Mouse (Mus musculus): Measurements from ENCODE around the gene Por. TPM values are rescaled to one million over a fixed set of nuclear protein-coding genes. Genes with fewer than 3 reads are reported as not detected.
A peak's percentile ranks its signal among the peaks of the same experiment; 100 is the strongest.

Gene Por
- 102 and 121 TPM in 2 replicates for polyA plus RNA-seq (2015; fragmentation: Nextera tagmentation; extraction: Ambion mirVana)

- Histone ChIP-seq H3K9ac (no peak within 1 kb of the TSS), H3K36me3 (ENCODE audit: poor library complexity, severe bottlenecking) (no peaks in the 10 kb centered on the region), H3K27ac (no peak within 1 kb of the TSS), H3K4me1 (peaks cover 15% of the 10 kb centered on the region), H3K27me3 (no peaks in the 10 kb centered on the region), H3K4me3 (no peak within 1 kb of the TSS), H3K4me2 (no peak within 1 kb of the TSS), H3K9me3 (replicated peaks) (0 out of 2 replicates have a peak, but pooled peaks cover 9% of the 10 kb centered on the region)
- WGBS: 22% methylated on average over 9 of the region's 9 CpGs
- no peak for ATAC-seq
These were observed at the start of gene Por for GRCm38 (mm10) chr5:135669741-135670275. Gene Por (plus strand): TSS chr5:135670033.

GRCm38 (mm10) chr5:135620526-135620925, 49.3 kb upstream of the Por start:
- 87% methylated on average over 9 of the region's 9 CpGs for WGBS
- no peak overlapping the region for H3K4me3 ChIP-seq
- H3K27ac ChIP-seq: no peak overlapping the region
- no peak overlapping the region for H3K9ac ChIP-seq
- H3K9me3 ChIP-seq (replicated peaks): no peaks in the 10 kb centered on the region
- no peaks in the 10 kb centered on the region for H3K4me1 ChIP-seq
- no peak for ATAC-seq
- H3K4me2 ChIP-seq: no peak overlapping the region
- H3K27me3 ChIP-seq: peaks cover 5% of the 10 kb centered on the region; the same call in 1 of the 2 replicates
- no peaks in the 10 kb centered on the region for H3K36me3 ChIP-seq (ENCODE audit: poor library complexity, severe bottlenecking)

GRCm38 (mm10) chr5:135621725-135622124, 48.1 kb upstream of the Por start:
- peaks cover 5% of the 10 kb centered on the region; the same call in 1 of the 2 replicates for H3K27me3 ChIP-seq
- H3K9me3 ChIP-seq (replicated peaks): no peaks in the 10 kb centered on the region
- no peak overlapping the region for H3K9ac ChIP-seq
- H3K4me1 ChIP-seq: no peaks in the 10 kb centered on the region
- no peak overlapping the region for H3K4me3 ChIP-seq
- no peak overlapping the region for H3K27ac ChIP-seq
- 83% methylated on average over 10 of the region's 10 CpGs for WGBS
- no peak for ATAC-seq
- H3K4me2 ChIP-seq: no peak overlapping the region
- no peaks in the 10 kb centered on the region for H3K36me3 ChIP-seq (ENCODE audit: poor library complexity, severe bottlenecking)

GRCm38 (mm10) chr5:135623006-135623563, 46.7 kb upstream of the Por start:
- 89% methylated on average over 18 of the region's 18 CpGs for WGBS
- H3K36me3 ChIP-seq (ENCODE audit: poor library complexity, severe bottlenecking): no peaks in the 10 kb centered on the region
- no peak for ATAC-seq
- H3K4me1 ChIP-seq: no peaks in the 10 kb centered on the region
- no peaks in the 10 kb centered on the region for H3K9me3 ChIP-seq (replicated peaks)
- peaks cover 1% of the 10 kb centered on the region; the same call in 1 of the 2 replicates for H3K27me3 ChIP-seq
- no peak overlapping the region for H3K9ac ChIP-seq
- no peak overlapping the region for H3K4me2 ChIP-seq
- no peak overlapping the region for H3K4me3 ChIP-seq
- no peak overlapping the region for H3K27ac ChIP-seq

GRCm38 (mm10) chr5:135628916-135629315, 40.9 kb upstream of the Por start:
- no peaks in the 10 kb centered on the region for H3K27me3 ChIP-seq
- H3K4me3 ChIP-seq: no peak overlapping the region
- H3K36me3 ChIP-seq (ENCODE audit: poor library complexity, severe bottlenecking): no peaks in the 10 kb centered on the region
- H3K4me1 ChIP-seq: peaks cover 9% of the 10 kb centered on the region
- no peak overlapping the region for H3K9ac ChIP-seq
- no peak overlapping the region for H3K4me2 ChIP-seq
- no peaks in the 10 kb centered on the region for H3K9me3 ChIP-seq (replicated peaks)
- WGBS: 47% methylated on average over 10 of the region's 10 CpGs
- no peak for ATAC-seq
- H3K27ac ChIP-seq: no peak overlapping the region

- H3K27me3 ChIP-seq: no peaks in the 10 kb centered on the region
- no peak for ATAC-seq
- H3K36me3 ChIP-seq (ENCODE audit: poor library complexity, severe bottlenecking): no peaks in the 10 kb centered on the region
- H3K4me2 ChIP-seq: no peak overlapping the region
- H3K4me3 ChIP-seq: no peak overlapping the region
- no peak overlapping the region for H3K9ac ChIP-seq
- 81% methylated on average over 3 of the region's 3 CpGs for WGBS
- H3K27ac ChIP-seq: no peak overlapping the region
- peaks cover 13% of the 10 kb centered on the region for H3K4me1 ChIP-seq
- H3K9me3 ChIP-seq (replicated peaks): no peaks in the 10 kb centered on the region
These were observed 40.4 kb upstream of the Por start for GRCm38 (mm10) chr5:135629401-135629800.

- no peak overlapping the region for H3K4me2 ChIP-seq
- no peaks in the 10 kb centered on the region for H3K27me3 ChIP-seq
- no peak overlapping the region for H3K9ac ChIP-seq
- peaks cover 13% of the 10 kb centered on the region for H3K4me1 ChIP-seq
- H3K27ac ChIP-seq: no peak overlapping the region
- peaks cover 7% of the 10 kb centered on the region for H3K36me3 ChIP-seq (ENCODE audit: poor library complexity, severe bottlenecking)
- WGBS: 42% methylated on average over 3 of the region's 3 CpGs
- ATAC-seq: no peak
- no peak overlapping the region for H3K4me3 ChIP-seq
- no peaks in the 10 kb centered on the region for H3K9me3 ChIP-seq (replicated peaks)
These were observed 39.2 kb upstream of the Por start for GRCm38 (mm10) chr5:135630598-135630997.

GRCm38 (mm10) chr5:135632117-135632796, 37.6 kb upstream of the Por start, which contains the start of gene Rhbdd2:
Gene Rhbdd2 (plus strand): TSS chr5:135632618.
- ATAC-seq: peak; percentile 99
- no peaks in the 10 kb centered on the region for H3K27me3 ChIP-seq
- peaks cover 23% of the 10 kb centered on the region for H3K36me3 ChIP-seq (ENCODE audit: poor library complexity, severe bottlenecking)
- WGBS: 14% methylated on average over 28 of the region's 30 CpGs
- H3K27ac ChIP-seq: peak within 1 kb of the TSS; percentile 85
- H3K9ac ChIP-seq: peak within 1 kb of the TSS; percentile 90
- H3K4me2 ChIP-seq: peak within 1 kb of the TSS; percentile 75
- no peaks in the 10 kb centered on the region for H3K9me3 ChIP-seq (replicated peaks)
- peaks cover 13% of the 10 kb centered on the region for H3K4me1 ChIP-seq
- peak within 1 kb of the TSS; percentile 80 for H3K4me3 ChIP-seq

- peak overlapping the region; percentile 80 for H3K4me3 ChIP-seq
- peak overlapping the region; percentile 90 for H3K9ac ChIP-seq
- peaks cover 13% of the 10 kb centered on the region for H3K4me1 ChIP-seq
- H3K36me3 ChIP-seq (ENCODE audit: poor library complexity, severe bottlenecking): peaks cover 29% of the 10 kb centered on the region
- ATAC-seq: peak; percentile 81
- peak overlapping the region; percentile 85 for H3K27ac ChIP-seq
- WGBS: under 1% methylated on average over 10 of the region's 21 CpGs
- H3K27me3 ChIP-seq: no peaks in the 10 kb centered on the region
- H3K4me2 ChIP-seq: peak overlapping the region; percentile 75
- no peaks in the 10 kb centered on the region for H3K9me3 ChIP-seq (replicated peaks)
These were observed 37.1 kb upstream of the Por start for GRCm38 (mm10) chr5:135632797-135633144.

- Histone ChIP-seq H3K4me3 (no peak overlapping the region), H3K4me1 (peaks cover 5% of the 10 kb centered on the region; the same call in 1 of the 2 replicates), H3K9ac (no peak overlapping the region), H3K27me3 (no peaks in the 10 kb centered on the region), H3K9me3 (replicated peaks) (no peaks in the 10 kb centered on the region), H3K27ac (0 out of 2 replicates have a peak overlapping the region, but pooled peaks have one; percentile 19), H3K4me2 (no peak overlapping the region), H3K36me3 (ENCODE audit: poor library complexity, severe bottlenecking) (peaks cover 81% of the 10 kb centered on the region)
- 83% methylated on average over 7 of the region's 7 CpGs for WGBS
- ATAC-seq: no peak
These were observed 29.9 kb upstream of the Por start for GRCm38 (mm10) chr5:135639760-135640458.

GRCm38 (mm10) chr5:135640459-135640789, 29.4 kb upstream of the Por start:
- ATAC-seq: no peak
- Histone ChIP-seq H3K27me3 (no peaks in the 10 kb centered on the region), H3K4me1 (peaks cover 5% of the 10 kb centered on the region; the same call in 1 of the 2 replicates), H3K36me3 (ENCODE audit: poor library complexity, severe bottlenecking) (peaks cover 76% of the 10 kb centered on the region), H3K4me2 (no peak overlapping the region), H3K9me3 (replicated peaks) (no peaks in the 10 kb centered on the region), H3K9ac (no peak overlapping the region), H3K4me3 (no peak overlapping the region), H3K27ac (0 out of 2 replicates have a peak overlapping the region, but pooled peaks have one; percentile 19)
- 89% methylated on average over 6 of the region's 6 CpGs for WGBS

GRCm38 (mm10) chr5:135641028-135641427, 28.8 kb upstream of the Por start:
- no peak overlapping the region for H3K4me3 ChIP-seq
- H3K27ac ChIP-seq: no peak overlapping the region
- peaks cover 5% of the 10 kb centered on the region; the same call in 1 of the 2 replicates for H3K4me1 ChIP-seq
- H3K4me2 ChIP-seq: no peak overlapping the region
- peaks cover 70% of the 10 kb centered on the region for H3K36me3 ChIP-seq (ENCODE audit: poor library complexity, severe bottlenecking)
- H3K27me3 ChIP-seq: no peaks in the 10 kb centered on the region
- no peak for ATAC-seq
- no peak overlapping the region for H3K9ac ChIP-seq
- no peaks in the 10 kb centered on the region for H3K9me3 ChIP-seq (replicated peaks)
- 89% methylated on average over 1 of the region's 1 CpGs for WGBS
